Mouse (Mus musculus) adrenal gland, adult 18-20 months (tissue): ENCODE measurements around the gene Sorcs1. TPM values are rescaled to one million over a fixed set of nuclear protein-coding genes. Genes with fewer than 3 reads are reported as not detected.

Experiments used
- DNase-seq, 2 experiments: peaks; one replicate each; pipeline ENCODE4 v3.0.0; 2021 to 2022; ENCODE audit warnings: low spot score in 2 of 2
- long read RNA-seq, 2 experiments: library from polyadenylated mRNA; stranded (forward); transcript quantifications; one replicate each; pipeline ENCODE4 v2.0.0; 2021
- total RNA-seq, 2 experiments: library from RNA; stranded (reverse); gene quantifications; 1 replicate in 1 of 2; 2 replicates in 1 of 2; pipeline ENCODE4 v1.2.3; 2021

Sorcs1 gene
- under 1 TPM; 0.43 to 0.45 TPM for total RNA-seq
- long read RNA-seq, experiment 1: 0 reads
- long read RNA-seq, experiment 2: 0 reads

DNA sequence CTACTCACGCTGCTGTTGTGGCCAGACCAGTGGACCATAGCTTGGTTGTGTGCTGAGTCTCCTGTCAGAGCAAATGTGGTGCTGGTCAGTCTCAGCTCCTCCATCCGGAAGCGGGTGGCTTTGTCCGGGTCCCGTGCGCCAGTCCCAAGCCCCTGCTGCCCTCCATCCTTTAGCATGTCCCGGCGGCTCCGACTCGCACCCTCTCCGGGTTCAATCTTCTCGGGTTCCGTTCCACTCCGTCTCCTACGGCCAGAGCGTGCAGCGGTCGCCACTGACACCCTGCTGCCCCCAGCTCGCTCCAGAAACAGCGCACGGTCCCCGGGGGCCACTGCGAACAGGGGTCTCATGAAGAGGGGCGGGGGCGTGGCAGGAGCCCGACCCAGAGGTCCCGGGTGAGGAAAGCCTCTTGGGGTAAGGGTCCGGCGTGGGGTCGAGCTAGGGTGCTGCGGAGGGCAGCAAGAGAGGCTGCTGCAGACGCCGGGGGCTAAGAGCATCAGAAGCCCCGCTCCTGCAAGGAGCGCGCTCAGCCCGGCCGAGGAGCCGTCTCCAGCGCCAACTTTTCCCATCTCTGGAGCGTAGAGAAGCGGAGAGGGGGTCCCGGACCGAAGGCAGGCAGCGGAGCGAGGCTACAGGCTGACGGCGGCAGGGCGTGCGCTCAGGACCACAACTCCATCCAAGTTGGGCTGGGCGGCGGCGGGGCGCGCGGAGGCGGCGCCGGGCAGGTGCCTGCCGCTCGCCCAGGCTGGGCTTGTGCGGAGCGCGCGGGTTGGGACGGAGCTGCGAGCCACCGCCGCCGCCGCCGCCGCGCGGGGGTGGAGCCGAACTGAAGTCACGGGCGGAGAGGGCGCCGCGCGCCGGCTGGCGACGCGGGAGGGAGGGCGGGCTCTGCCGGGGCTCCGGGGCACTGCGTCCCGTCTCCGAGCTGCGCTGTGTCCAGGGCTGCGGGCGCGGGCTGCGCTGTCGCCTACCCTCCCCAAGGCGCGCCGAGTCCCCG is at the start of gene Sorcs1:
Gene Sorcs1, minus strand, starts transcription at position 744 of the 994 bp plus-strand sequence.
- DNase-seq: peak; percentile 19 to 39

- no peak for DNase-seq
These were observed 4.8 kb upstream of the Sorcs1 start for GRCm38 (mm10) chr19:50683277-50683676.

- DNase-seq: no peak
These were observed 500 bp upstream of the Sorcs1 start for GRCm38 (mm10) chr19:50678946-50679345.

DNA sequence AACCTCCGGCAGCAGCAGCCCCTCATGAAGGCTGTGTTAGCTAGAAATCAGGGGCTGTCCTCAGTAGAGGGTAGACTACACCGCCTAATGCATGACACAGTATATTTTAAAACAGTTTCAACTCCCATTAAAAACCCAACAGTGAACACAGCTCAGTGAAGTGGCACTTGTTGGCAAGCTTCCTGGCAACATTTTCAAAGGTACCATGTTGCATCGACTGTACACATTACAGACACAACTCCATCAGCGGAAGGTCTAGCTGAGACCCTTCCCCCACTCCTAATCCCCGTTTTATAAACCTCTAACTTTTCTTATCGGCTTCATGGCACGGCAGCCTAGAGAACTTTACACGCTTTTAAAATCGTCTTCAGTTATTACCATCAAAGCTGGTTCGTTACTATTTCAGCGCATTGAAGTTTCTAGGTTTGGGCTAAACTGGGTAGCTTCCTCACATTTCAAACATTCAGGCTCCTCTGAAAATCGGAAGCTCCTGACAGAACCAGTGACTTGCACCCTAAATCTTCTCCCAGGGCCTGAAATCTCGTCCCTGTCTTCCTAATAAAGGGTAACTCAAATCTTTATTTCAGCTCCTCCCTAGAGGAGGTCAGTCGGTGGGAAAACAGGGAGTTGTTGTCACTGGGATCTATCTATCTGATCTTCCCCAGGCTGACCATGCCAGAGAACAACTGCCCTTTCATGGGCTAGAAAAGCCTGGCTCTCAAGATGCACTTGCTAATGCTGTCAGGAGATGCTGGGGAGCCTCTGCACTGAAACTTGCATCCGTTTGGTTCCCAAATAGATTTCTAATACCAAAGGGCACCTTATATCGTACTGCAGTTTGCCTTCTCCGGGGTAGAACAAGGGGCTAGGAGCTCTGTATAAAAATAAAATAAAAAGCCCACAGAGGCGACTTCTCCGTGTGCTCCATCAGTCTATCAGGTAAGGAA is 1.6 kb downstream of the Sorcs1 start:
- DNase-seq: no peak

GRCm38 (mm10) chr19:50674921-50675320 is 3.5 kb downstream of the Sorcs1 start:
- DNase-seq: no peak

- no peak for DNase-seq
These were observed 10.9 kb downstream of the Sorcs1 start for GRCm38 (mm10) chr19:50667516-50667915.

GRCm38 (mm10) chr19:50664311-50664710 is 14.1 kb downstream of the Sorcs1 start:
- DNase-seq: no peak

- DNase-seq: no peak
These were observed 19.3 kb downstream of the Sorcs1 start for GRCm38 (mm10) chr19:50659144-50659543.

GRCm38 (mm10) chr19:50652750-50653149 is 25.7 kb downstream of the Sorcs1 start:
- DNase-seq: no peak

DNA sequence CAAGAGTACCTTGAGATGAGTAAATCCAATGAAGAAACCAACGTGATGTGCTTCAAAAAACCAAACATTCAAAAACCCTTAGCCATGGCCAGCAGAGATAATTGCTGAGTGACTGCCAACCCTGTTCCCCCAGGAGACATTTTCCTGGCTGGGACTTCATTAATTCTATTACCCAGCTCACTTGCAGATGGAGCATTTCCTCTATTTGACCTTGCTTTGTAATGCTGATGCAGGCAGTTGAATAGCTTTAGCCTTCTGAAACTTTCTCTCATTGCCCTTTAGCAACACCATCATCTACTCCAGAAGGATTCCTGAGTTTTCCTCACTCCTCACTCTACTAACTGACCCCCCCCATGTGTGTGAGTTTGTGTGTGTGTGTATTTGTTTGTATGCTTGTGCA is 34.6 kb downstream of the Sorcs1 start:
- no peak for DNase-seq

- no peak for DNase-seq
These were observed 36.3 kb downstream of the Sorcs1 start for GRCm38 (mm10) chr19:50642121-50642520.

DNA sequence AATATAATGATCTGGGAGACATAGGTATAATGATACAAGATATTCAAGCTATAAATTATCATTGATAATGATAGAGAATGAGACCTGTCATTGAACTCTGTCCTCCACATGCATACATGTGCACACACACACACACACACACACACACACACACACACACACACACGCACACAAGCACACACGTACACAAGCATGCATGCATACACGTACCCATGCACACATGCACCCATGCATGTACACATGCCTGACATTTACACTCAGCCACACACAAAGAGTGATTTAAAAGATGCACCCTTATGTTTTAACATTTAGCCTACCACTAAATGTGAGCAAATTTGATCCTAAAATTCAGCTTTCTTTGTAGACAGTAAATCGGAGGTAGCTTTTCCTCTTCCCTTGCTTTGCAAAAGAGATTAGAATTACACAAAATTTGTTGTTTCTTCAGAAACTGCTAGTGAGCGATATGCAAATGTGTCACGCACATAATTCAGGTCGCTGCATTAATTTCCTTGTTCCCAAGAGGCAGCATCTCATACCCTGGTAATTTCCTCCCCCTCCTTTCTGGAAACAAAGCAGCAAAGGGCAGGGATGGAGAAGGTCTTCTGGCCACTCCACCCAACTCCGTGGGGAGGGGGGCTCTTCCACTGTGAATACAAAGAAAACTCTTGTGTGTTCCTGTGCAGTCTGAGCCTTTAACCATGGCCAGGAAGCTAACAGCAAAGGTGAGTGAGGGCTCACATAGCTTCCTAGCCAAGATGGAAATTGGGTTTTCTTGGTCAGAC is 38.0 kb downstream of the Sorcs1 start:
- DNase-seq: no peak

DNA sequence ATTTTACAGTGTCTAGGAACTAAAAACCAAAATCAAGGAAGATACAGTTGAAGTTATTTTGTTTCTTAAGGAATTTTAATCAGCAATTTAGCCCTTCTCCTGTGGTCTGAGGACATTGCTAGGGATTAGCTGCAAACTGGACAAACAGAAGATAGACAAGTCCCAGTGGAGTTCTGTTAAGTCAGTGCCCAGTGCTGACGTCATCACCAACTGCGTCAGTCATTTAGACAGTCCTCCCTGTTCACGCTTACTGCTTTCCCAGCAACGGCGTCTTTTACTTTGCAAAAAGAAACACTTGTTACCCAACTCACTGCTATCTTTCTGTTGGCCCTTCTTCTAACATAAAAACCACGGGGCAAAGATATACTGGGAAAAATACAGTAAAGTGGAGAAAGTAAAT is 40.3 kb downstream of the Sorcs1 start:
- no peak for DNase-seq

DNA sequence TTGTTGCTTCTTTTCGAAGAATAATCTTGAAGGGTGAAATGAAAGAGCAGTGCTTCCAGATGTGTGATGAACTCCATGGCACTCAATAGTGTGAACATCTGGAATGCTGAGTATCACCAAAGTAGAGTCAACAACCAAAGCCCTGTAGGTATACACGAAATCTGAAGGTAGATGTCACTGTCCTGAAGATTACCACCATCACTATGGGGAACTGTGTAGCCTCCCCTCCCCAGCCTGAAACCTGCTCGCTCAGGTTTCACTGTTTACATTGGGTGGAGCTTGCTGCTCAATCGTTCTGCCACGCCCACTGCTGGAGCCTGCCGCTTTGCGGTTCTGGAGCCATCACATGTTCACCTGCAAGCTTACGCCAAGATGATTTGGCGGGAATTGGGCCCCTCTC is 64.4 kb downstream of the Sorcs1 start:
- no peak for DNase-seq

DNA sequence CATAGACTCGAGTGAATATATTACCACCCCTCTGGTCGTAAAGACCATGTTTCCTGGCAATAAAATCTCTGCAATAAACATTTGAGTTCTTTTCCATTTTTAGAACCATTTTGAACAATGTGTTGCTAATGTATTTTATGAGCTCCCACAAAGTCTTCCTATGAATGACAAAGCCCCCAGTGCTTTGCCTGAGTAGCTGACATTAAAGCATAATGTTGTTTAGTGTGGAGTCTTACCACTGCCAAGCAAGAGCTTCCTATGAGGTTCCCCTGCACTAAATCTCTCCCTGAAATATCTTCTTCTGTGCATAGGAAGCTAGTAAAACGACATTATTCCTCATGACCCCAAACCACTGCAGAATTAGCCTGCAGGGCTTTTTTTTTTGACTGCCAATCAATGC is 66.8 kb downstream of the Sorcs1 start:
- DNase-seq: no peak

DNA sequence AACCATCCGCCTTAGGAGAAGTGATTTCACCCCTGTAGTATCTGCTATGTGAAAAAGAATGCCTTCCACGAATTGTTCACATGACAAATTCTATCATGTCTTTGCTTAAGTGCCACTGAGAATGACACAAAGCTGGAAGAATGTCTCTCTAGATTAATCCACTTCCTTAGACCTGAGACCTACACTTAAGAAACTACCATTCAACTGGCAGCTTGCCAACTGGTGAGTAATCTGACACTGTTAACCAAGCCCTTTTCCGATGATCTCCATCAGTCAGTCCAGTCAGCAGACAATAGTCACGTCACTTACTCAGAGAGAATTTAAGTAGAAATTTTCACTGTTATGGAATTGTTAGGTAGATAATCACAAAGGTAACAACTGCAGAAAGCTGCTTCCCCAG is 74.6 kb downstream of the Sorcs1 start:
- DNase-seq: no peak

GRCm38 (mm10) chr19:50603380-50603779 is 75.1 kb downstream of the Sorcs1 start:
- no peak for DNase-seq

DNA sequence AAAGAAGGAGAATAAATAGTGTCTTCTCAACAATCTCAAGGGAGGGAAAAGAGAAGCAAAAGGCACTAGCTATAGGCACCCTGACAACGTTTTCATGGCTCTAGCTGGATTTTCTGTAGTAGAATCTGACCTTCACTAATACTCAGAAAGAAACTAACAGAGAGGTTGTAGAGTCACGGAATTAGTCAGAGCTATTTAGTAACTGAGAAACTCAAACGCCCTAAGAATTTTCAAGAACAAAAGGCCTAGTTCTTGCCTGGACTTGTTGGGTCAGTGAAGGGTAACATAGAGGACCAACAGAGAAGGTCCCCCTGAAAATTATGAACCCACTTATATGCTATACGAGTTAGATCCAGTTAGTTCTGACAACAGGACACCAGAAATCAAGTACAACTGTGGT is 81.1 kb downstream of the Sorcs1 start:
- no peak for DNase-seq

GRCm38 (mm10) chr19:50586182-50586581 is 92.3 kb downstream of the Sorcs1 start:
- no peak for DNase-seq

GRCm38 (mm10) chr19:50582952-50583351 is 95.5 kb downstream of the Sorcs1 start:
- no peak for DNase-seq
